Mouse (Mus musculus) spleen, postnatal 14 days (tissue): ENCODE data around the gene Amotl2.

Experiments
- DNase-seq, 2 experiments: peaks; one replicate each; pipeline ENCODE4 v3.0.0; 2021 to 2022; ENCODE audit warnings: low spot score in 2 of 2

Gene Amotl2

GRCm38 (mm10) chr9:102777631-102778591, 61.4 kb downstream of the Amotl2 start:
- no peak for DNase-seq

- DNase-seq = peak; percentile 37 to 59
Measured at GRCm38 (mm10) chr9:102779493-102779892, 63.0 kb downstream of the Amotl2 start.
